Mouse (Mus musculus) heart, postnatal 0 days (tissue): ENCODE results near the gene Lmf1.

Experiments used
- CTCF ChIP-seq: IDR thresholded peaks from 2 replicates; pipeline ENCODE4 v1.5.1; 2016; ENCODE audit warnings: antibody characterized with exemption, control low read depth, low read depth
- EP300 ChIP-seq: IDR thresholded peaks from 2 replicates; pipeline ENCODE4 v1.6.1; 2016; ENCODE audit warnings: antibody characterized with exemption, low read depth

DNA sequence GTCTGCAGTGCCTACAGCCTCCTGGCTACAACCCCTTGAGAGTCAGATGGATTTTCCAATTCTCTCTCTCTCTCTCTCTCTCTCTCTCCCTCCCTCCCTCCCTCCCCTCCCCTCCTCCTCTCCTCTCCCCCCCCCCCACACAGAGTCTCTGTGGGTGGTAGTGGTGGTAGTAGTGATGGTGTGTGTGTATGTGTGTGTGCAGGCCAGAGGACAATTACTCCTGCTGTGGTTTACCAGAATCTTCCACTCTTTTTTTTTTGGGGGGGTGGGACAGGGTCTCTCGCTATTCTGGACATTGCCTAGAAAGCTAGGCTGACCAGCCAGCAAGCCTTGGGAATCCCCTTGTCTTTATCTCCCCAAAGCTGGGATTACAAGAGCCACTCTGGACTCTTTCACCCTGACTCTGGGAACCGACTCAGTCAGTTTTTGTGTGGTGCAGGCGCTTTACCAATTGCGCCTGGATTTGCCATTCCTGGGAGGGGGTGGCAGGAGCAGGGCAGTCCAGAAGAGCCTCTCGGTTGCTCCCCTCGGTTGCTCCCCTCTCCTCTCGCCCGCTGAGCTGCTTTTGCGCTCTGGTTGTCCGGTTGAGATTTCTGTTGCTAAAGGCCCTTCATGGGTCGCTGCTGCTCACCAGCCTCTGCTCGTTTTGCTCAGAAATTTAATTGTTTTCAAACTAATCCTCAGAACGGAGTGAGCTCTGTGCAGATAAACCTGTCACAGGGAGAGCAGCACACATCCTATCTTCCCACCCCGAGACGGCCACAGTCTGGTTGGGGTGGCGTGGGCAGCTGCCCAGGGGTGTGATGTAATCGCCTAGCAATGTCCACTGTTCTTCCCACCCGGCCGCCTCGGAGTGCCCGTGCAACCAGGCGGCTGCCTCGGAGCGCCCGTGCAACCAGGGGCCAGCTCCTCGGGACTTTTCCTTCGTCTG, 39.7 kb upstream of the Lmf1 start:
- TF ChIP-seq CTCF: no peak
- no peak for TF ChIP-seq EP300
